Mouse (Mus musculus): ENCODE data around the gene Rps6kb2.

The Rps6kb2 gene

DNA sequence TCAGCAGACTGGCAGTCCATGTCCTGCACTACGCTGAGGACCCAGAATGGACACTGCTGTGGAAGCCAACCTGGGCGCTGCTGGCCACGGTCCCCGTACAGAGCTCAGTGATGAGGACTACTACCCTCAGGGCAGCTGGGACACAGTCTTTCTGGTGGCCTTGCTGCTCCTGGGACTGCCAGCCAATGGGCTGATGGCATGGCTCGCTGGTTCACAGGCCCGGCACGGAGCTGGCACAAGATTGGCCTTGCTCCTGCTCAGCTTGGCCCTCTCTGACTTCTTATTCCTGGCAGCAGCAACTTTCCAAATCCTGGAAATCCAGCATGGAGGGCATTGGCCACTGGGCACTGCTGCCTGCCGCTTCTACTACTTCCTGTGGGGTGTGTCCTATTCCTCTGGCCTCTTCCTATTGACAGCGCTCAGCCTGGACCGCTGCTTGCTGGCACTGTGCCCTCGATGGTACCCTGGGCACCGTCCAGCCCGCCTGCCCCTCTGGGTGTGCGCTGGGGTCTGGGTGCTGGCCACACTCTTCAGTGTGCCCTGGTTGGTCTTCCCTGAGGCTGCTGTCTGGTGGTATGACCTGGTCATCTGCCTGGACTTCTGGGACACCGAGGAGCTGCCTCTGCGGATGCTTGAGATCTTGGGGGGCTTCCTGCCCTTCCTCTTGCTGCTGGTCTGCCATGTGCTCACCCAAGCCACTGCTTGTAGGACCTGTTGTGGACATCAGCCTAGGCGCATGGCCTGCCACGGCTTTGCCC lies 20.6 kb downstream of the Rps6kb2 start:
- WGBS, result 80% methylated on average over 18 of the region's 18 CpGs

DNA sequence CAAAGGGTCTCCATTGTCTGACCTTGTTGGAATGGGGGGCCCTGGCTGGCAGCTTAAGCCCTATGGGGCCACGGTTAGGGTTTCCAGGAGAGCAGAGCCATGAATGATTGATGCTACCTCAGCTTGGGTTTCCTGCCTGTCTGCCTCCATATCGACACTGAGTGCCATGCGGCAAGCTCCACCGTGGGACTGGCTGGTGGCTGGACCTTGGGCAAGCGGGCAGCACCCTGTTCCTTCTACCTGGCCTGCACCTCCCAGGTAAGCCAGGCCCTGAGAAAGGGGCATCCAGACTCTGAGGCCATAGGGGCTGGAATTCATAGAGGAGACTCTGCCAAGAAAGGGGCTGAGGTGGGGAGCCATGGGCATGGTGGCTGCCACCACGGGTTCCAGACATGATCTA lies 23.0 kb downstream of the Rps6kb2 start:
- WGBS, result 88% methylated on average over 6 of the region's 6 CpGs

DNA sequence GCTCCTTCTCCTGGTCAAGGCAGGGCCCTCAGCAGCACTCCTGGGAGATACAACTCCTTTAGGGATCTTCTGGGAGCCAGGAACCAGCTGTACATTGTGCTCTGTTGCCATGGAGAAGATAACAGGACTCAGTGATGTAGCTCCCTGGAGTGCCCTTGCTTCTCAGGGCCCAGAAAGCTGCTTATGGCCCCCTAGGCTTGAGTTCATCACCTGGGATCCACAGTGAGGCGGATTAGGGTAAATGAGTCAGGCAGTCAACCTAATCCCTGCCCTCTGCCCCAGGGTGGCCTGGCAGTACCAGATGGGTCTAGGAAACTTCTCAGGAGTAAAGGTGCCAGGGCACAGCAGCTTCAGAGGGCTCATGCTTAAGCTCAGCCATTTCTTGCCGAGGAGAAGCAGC lies 23.7 kb downstream of the Rps6kb2 start, which contains the start of gene Gpr152:
Gene Gpr152 (plus strand): TSS at position 342 of the 400 bp plus-strand sequence.
- WGBS, result 91% methylated on average over 2 of the region's 2 CpGs

DNA sequence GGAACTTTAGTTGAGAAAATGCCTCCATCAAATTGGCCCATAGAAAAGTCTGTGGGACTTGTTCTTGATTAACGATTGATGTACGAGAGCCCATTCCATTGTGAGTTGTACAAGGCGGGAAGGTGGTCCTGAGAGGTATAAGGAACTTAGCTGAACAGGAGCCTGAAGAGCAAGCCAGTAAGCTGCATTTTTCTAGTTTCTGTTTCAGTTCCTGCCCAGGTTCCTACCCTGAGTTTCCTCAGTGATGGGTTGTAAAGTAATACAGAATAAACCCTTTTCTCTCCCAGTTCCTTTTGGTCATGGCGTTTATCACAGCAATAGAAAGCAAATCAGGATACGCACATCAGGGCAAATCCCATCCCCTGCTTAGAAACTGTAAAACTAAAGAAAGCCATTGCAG lies 25.2 kb downstream of the Rps6kb2 start:
- WGBS, result 82% methylated on average over 5 of the region's 5 CpGs

DNA sequence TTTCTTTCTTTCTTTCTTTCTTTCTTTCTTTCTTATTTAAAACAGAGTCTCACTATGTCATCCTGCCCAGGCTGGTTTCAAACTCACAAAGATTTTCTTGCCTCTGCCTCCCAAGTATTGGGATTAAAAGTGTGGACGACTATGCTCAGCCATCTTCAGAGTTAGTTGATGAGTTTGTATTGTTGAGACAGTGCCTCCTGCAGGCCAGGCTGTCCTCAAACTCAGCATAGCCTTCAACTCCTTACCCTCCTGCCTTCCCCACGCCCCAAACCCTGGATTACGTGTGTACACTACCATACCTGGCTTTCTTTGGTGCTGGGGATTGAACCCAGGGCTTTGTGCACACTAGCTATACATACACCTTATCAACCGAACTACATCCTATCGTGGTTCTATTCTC lies 26.7 kb downstream of the Rps6kb2 start:
- WGBS, result 87% methylated on average over 5 of the region's 5 CpGs

DNA sequence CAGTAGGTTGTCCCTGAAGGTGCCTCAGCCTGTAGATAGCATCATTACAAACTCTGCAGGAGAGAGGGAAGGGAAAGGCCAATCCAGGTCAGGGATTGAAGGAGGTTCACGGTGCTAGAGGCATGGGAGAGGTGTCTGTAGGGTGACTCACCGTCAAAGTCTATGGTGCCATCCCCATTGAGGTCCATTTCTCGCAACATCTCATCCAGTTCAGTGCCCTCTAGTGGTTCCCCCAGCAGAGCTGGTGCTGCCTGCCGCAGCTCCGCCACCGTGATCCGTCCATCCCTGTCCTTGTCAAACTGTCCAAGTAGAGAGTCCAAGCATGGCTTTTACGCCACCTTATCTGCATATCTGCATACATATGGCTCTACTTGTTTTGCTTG lies 27.2 kb downstream of the Rps6kb2 start:
- WGBS, result 37% methylated on average over 8 of the region's 8 CpGs

DNA sequence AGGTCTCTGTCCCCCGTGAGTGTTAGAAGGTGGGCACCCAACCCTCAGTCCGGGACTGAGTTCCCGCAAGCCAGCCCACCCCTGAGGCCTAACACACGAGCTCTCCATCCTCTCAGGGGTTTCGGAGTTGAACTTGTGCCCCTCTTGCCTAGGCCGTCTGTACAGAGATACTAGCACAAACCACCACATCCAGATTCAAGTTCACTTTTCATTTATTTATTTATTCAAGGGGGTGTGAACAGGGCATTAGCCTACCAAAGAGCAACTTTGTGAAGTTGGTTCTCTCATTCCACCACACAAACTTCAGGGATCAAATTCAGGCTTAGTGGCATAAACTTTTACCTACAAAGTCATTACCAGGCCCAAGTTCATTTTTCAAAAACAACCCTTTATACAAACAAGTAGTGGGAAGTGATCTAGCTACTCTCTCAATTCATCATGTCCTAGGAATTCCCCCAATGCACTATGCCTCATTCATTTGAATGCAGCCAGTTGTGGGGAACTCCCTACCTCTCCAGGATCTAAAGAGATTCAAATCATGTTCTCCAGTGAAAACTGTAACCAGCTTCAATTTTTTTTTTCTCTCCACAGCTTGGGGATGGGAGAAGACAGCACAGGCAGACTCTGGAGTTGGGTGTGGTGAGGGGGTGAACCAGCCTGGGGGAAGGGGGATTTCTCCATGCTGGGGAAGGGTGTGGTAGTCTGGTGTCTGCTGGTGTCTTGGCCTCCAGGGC lies 27.8 kb downstream of the Rps6kb2 start:
- 85% methylated on average over 6 of the region's 6 CpGs for WGBS

DNA sequence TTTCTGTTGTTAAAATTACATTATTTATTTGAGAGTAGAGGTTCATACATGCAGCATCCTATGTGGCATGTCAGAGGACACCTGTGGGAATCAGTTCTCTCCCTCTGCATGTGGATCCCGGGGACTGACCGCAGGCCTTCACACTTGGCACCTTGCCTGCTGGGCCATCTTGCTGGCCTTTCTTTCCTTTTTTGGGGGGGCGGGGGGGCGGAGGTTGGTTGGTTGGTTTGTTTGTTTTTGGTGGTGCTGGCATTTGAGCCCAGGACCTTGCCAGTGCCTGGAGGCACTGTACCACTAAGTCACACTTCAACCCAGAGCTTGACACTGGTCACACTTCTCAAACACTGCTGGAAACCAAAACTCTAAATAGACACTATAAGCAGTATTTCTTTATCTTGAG lies 28.8 kb downstream of the Rps6kb2 start:
- WGBS, result 79% methylated on average over 4 of the region's 4 CpGs

DNA sequence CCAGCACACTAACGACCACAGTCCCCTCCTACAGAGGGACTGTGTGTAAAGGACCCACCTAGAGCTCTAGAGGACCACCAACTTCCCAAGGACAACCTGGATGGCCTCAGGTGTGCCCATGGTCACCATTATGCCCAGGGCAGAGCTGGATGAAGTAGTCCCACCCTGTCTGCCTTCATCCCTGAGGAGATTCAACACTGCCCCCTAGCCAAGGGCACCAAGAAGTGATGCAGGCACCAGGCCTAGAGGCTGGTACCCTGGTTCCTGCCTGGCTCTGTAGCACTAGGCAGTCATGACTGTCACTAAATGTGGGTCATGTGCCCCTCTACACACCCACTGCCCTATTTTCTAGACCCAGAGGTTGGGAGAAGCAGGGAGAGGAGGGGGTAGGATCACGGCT lies 31.4 kb downstream of the Rps6kb2 start:
- WGBS, result 78% methylated on average over 2 of the region's 2 CpGs

DNA sequence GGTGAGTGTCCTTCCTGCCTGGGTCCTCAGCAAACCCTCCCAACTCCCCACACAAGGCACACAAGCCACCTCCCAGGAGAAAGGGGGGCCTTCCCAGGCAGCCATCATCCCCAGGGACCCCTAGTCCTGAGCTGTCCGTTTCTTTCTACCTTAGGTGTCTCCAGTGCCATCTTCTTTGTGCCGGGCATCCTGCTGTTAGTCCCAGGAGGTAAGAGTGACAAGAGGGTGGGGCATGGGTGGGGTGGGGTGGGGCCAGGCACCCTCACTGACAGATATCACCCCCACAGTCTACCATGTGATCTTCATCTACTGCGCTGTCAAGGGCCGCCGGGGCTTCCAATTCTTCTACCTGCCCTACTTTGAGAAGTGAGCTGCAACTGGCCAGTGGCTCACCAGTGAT lies 32.1 kb downstream of the Rps6kb2 start:
- 90% methylated on average over 5 of the region's 5 CpGs for WGBS

DNA sequence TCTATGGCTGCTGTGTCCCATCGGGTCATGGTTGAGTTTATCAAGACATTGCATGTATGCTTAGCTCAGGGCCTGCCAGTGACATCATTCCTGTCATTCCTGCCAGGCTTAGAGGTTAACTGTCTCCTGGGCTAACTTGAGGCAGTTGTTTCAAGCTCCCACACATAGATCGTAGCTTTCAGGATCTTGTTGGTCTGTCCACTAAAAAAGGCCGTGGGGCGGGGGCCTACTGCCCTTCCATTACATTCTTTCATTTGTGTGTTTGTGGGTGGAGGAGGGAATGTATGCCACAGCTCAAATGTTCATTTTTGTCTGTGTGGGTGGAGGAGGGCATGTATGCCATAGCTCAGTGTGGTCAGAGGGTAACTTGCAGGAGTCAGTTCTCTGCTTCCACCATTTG lies 33.0 kb downstream of the Rps6kb2 start:
- WGBS, result 86% methylated on average over 4 of the region's 4 CpGs

DNA sequence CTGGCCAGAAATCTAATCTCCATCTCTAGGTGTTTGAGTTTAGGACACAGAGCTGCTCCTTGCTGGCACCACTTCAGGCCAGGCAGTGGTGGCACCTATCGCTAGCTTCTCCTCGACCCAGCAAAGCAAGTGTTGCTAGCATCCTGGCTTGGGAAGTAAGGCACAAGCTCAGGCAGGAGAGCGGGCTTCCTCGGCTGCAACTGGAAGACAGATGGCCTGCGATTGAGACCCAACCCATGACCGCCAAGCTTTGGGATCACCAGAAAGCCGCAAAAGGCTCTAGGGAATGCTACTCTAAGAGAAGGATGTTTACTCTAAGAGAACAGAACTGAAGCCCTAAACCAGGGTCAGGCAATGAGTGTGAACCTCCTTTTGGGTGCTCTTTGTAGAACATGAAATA lies 33.7 kb downstream of the Rps6kb2 start:
- 88% methylated on average over 7 of the region's 7 CpGs for WGBS

DNA sequence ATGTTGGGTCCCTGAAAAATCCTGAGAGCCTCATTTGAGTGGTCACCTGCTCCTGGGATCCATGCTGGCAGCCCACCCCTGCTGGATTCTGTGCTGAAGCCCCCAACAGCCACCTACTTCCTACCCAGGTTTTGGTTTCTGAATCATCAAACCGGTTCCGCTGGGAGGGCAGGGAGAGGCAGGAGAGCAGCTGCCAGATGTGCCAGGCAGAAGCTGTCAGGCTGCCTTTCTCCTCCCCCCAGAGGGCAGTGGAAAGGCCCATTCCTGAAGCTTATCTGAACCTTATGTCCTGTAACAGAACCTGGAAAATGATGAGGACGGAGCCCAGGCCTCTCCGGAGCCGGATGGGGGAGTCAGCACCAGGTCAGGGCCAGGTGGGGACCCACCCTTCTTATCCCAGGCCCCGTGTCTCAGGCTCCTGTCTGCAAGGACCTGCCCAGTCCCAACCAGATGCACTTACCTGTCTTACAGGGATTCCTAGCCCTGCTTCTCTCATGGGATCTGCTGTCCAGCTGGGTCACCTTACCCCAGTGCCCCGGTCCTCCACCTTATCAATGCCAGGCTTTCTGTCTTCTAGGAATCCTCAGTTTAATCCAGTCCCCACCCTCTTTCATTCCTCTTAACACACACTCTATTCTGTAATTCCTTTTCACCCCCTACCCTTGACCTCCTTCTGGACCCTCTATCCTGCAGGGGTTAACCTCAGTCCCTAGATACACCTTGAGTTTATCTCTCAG lies 36.2 kb downstream of the Rps6kb2 start:
- WGBS, result 63% methylated on average over 7 of the region's 7 CpGs

DNA sequence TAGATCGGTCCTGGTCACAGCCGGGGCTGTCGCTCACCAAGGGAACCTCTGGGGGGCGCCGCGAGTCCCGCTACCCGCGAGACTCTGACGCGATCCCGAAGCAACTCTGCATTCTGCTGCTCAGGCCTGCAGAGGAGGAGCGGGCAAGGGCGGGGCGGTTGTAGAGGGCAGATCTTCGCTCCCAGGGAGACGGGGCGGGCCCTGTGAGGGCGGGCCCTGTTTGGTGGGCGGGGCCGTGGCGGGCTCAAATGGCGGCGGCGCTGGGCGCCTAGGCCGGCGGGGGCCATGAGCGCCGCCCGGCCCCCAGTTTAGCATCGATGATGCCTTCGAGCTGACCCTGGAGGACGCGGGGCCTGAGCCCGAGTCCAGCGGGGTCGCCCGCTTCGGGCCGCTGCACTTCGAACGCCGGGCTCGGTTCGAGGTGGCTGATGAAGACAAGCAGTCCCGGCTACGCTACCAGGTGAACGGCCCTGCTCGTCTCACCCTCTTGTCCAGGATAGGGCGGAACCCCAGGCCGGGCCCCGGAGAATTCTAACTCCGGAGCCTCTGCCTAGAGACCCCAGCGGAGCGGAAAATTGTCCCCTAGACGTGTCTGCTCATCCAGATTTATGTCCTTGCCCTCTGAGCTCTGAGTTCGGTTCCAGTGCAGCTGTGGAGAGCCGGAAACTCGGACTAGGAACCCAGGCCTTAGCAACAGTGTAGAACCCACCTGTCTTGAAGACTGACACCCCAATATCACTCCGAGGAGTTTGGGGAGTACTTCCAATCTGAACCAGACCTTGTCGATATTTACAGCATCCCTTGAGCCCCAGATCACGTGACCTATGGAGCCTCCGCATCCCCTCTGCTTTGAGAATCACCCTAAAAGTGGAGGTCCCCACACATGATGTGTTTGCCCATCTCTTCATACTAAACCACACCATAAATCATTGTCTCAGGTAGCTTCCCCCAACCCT lies 37.1 kb downstream of the Rps6kb2 start, which contains the start of gene Aip:
Gene Aip (minus strand): TSS at position 118 of the 956 bp plus-strand sequence.
- under 1% methylated on average over 63 of the region's 64 CpGs for WGBS

DNA sequence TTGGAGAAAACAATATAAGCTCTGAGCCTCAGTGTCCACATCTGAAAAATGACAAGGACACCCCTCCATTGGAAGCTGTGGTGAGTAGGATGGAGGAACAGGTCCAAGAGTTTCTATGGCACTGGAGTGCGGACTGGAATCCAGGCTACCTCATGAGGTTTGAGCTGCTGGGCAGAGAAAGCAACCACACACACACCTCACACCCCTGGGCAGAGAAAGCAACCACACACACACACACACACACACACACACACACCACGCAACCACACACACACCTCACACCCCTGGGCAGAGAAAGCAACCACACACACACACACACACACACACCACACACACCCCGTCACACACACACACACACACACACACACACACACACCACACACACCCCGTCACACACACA lies 37.9 kb downstream of the Rps6kb2 start:
- 4% methylated on average over 4 of the region's 4 CpGs for WGBS

DNA sequence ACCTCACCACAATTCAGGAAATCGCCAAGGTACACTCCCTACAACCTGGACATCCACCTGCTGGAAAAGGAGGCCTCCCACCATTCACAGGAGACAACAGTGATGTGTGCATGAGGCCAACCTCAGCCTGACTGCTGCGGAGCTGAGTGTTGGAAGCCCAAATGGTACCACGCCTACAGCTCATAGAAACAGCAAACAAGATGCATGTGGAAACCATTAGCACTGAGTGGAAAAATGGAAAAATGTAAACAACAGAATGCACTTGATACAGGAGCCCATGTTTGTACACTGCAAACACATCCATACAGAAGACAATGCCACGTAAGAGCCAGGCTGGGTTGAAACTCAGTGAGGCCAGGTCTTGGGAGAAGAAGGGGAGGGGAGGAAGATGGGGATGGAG lies 38.7 kb downstream of the Rps6kb2 start:
- 85% methylated on average over 4 of the region's 4 CpGs for WGBS

DNA sequence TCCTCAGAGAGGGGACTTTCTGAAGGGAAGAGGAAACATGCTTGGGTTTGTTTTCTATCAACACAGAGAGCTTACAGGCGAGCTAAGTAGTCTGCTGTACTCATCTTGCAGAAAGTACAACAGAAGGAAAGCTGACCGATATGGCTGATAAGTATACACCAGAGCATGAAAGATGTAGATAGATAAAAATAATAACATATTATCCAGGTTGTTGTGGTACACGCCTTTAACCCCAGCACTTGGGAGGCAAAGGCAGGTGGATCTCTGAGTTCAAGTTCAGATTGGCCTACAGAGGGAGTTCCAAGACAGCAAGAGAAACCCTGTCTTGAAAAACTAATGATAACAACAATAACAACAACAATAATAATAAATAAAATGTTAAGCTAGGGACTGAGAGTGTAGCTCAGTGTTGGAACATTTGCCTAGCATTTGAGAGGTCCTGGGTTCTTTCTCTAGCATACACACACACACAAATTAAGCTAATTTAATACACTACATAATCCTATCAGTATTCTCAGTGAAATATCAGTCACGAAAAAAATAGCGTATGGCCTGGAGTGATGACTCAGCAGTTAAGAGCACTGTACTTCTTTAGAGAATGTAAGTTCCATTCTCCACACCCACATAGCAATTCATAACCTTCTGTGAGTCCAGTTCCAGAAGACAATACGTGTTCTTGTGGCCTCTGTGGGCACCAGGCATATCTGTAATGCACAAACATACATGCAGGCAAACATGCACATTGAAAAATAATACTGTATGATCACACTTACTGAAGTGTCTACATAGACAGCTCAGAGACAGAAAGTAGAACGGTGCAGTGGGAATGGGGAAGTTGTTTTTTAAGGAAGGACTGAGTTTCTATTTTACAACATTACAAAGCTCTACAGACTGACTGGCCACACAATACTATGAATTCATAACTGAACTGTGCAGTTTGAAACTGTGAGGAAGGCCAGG lies 40.5 kb downstream of the Rps6kb2 start:
- 67% methylated on average over 7 of the region's 7 CpGs for WGBS

DNA sequence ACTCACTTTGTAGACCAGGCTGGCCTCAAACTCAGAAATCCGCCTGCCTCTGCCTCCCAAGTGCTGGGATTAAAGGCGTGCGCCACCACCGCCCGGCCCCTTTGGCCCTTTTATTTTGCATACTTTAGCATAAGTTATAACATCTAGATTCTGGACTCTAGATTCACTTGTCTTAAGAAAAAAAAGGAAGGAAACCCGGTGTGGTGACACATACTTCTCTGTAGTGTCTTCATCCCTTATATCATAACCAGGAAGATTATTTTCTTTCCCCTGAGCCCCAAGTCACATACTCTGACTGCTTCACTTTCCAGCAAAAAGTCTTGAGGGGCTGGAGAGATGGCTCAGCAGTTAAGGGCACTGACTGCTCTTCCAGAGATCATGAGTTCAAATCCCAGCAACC lies 41.3 kb downstream of the Rps6kb2 start:
- WGBS, result 60% methylated on average over 6 of the region's 6 CpGs

DNA sequence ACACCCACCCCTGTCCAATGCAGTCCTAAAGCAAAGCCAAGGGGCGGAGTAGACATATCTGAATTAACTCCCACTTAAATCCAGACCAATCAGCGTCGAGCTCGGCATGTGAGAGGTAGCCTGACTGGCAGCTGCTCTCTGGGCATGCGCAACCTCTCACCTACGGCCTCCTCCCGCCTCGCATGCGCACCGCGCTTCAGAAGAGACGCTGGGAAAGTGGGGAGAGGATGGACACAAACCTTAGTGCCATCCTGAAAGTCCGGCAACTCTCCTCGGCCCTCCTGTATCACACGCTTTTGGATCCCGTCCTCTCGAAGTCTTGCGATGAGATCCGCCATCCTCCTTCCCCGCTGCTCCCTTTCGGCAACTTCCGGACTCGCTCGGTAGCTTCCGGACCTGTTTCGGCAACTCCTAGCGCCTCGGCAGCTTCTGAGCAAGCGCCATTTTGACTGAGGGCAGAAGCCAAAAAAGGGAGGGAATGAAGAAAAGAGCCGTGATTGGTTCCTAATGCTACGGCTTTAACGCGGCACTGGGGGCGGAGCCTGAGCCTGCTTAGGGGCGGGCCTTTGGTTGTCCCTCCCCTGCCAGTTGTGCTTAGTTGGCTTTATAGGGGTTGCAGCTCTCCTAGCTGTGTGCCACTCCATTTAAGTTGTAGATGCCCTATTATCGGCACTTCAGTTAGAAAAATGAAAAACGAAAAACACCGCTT lies 41.9 kb downstream of the Rps6kb2 start:
- 2% methylated on average over 38 of the region's 38 CpGs for WGBS

DNA sequence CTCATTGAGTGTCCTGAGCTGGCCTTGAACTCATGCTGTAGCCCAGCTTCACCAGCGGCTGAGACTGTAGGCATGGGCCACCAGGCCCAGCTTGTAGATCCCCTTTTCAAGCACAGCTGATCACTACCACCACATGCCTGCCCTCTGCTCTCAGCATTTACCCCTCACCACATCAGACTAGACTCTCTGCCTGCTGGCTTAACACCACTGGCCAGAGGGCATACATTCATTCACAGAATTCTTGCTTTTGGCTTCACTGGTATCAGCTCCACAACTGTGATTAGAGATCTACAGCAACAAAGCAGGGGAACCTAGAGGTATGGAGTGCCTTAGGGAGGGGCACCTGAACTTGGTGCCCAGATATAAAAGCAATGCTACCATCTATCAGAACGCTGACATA lies 42.7 kb downstream of the Rps6kb2 start:
- WGBS, result 85% methylated on average over 2 of the region's 2 CpGs

Data from cerebral cortex, adult 2 months (tissue).